Mouse (Mus musculus) mouse trophoblast stem cell (cell line): ENCODE measurements at regions not wholly inside any gene's neighbourhood (a gene's known extent, or its start where the extent isn't known, plus 50 kb on each side); places are given as distances from the start of the nearest gene placed in this dataset.

Source experiments
- in situ Hi-C, 2 experiments: fragments of 300-500 bp; cut with MseI, MboI; formaldehyde crosslinking; loops; 2 replicates in 1 of 2; 3 replicates in 1 of 2; pipeline ENCODE4 v1.15.1; 2025

DNA sequence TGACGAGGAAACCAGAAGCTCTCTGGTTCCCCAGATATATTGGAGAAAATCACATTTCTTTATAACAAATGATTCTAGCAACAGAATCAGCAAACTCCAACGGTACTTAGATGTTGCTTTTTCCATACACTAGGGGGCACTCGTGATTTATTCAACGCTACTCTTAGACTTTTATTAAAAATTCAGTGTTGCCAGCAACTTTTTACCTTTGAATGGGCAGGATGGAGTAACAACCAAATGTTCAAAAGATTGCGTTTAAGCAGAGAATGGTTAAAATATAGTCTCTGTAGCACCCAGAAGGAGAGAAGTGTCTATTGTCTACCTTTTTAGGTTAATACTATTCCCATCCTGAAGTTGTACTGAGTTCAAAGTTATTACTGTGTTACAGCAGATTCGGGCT is 715.4 kb upstream of the Cblb start:
- in situ Hi-C loops = loop anchor here in 1 of 2 experiments (25.0 kb wide), 1 partner anchor 872 kb away; no protein-coding TSS in a partner anchor

GRCm38 (mm10) chr16:51332262-51332661 is 698.8 kb upstream of the Cblb start:
- in situ Hi-C loops = no loop called here

DNA sequence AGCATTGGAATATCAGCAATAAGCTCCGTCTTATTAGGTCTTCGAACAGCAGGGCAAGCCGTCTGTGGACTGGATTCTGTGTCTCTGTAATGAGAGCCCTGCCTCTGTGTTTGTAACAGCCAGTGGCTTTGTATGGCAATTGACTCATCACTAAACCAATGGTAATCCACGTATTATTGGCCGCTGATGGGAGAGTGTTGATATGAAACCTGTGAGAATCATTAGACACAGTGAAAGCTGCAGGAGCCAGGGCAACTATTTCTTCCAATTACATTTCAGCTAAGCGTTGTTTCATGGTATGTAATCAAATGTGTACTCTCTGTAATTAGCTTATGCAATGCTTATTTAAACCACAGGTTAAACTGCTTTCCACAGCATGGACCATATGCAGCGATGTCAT is 696.1 kb upstream of the Cblb start:
- in situ Hi-C loops = no loop called here

DNA sequence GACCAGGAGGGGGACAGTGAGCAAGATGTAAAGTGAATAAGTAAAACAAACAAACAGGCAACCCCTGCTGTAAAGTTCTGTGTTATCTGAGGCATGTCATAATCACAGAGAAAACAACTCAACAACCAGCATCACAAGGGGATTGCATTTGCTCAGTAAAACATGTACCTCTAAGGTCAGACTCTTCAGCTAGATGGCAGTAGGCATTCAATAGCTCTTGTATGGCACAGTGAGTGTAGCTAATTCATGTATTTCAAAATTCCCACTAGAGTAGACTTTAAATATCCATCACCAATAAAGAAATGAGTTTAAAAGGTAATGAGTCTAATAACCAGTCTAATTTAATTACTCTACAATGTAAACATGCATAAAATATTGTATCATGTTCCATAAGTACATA is 683.9 kb upstream of the Cblb start:
- in situ Hi-C loops = no loop called here

DNA sequence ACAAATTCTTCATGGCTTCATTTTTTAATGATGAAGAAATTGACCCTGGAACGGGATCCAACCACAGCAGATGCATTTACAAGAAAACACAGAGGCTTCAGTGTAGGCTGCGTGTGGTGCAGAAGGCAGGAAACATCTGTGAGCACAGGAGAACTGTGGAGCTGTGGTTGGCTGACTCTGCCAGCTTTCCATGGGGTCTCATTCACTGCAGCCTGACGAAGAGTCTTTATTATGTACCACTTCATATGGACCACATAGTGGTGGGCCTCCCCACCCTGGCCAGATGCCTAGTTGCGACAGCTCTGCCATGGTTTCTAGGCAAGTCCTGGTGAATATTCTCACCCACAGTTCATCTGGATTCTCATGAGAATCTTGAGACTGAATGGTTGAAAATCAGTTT is 678.9 kb upstream of the Cblb start:
- in situ Hi-C loops = no loop called here

- in situ Hi-C loops = no loop called here
These were observed 677.2 kb upstream of the Cblb start for GRCm38 (mm10) chr16:51353791-51354190.

- in situ Hi-C loops = no loop called here
These were observed 661.0 kb upstream of the Cblb start for GRCm38 (mm10) chr16:51370070-51370469.

GRCm38 (mm10) chr16:51386456-51386855 is 644.6 kb upstream of the Cblb start:
- in situ Hi-C loops = no loop called here

DNA sequence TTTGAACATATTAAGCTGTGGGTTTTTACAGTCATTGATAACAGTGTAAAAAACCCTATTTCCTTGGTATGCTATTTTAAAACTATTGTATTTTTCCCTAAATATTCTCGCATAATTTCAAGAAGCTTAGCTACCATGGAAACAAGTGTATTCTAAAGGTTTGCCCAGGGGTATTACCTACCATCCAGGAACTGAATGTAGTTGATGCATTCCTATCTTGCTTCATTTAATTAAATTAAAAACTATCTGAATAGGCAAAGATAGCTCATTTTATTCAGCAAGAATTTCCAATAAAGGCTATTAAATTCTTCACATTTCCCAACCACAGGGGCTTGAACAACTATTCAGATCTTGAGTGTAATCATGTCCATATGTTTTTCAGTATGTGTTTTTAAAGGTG is 643.5 kb upstream of the Cblb start:
- in situ Hi-C loops = no loop called here

GRCm38 (mm10) chr16:51393871-51394270 is 637.2 kb upstream of the Cblb start:
- in situ Hi-C loops = no loop called here
